Mouse (Mus musculus): ENCODE measurements around the gene Ccdc107. TPM values are rescaled to one million over a fixed set of nuclear protein-coding genes. Genes with fewer than 3 reads are reported as not detected.

The Ccdc107 gene
- polyA plus RNA-seq, 2 experiments: 78.8 to 118 TPM

GRCm38 (mm10) chr4:43477857-43478533 is 14.7 kb upstream of the Ccdc107 start:
- H3K9ac ChIP-seq (ENCODE audit: low read depth, low read length, severe bottlenecking): peak overlapping the region; percentile 31; the same call in 1 of the 2 replicates
- 22% methylated on average over 11 of the region's 11 CpGs for WGBS
- peak; percentile 92 for DNase-seq (ENCODE audit: low spot score)
- ATAC-seq (ENCODE audit: low FRiP score, low read depth): peak; percentile 92
- TF ChIP-seq POLR2A (IDR thresholded peaks at IDR 0.05; ENCODE audit: borderline replicate concordance, extremely low read depth, insufficient read depth, insufficient read length): no peak
- H3K27me3 ChIP-seq (ENCODE audit: control insufficient read depth, insufficient read depth, low read length): no peaks in the 10 kb centered on the region
- no peak overlapping the region for H3K27ac ChIP-seq (replicated peaks; ENCODE audit: low read depth, low read length)
- no peaks in the 10 kb centered on the region for H3K9me3 ChIP-seq (ENCODE audit: control insufficient read depth, low read length)
- peak overlapping the region; percentile 36 for H3K4me2 ChIP-seq (replicated peaks; ENCODE audit: low read depth, low read length, severe bottlenecking)
- no peaks in the 10 kb centered on the region for H3K36me3 ChIP-seq (ENCODE audit: control insufficient read depth, insufficient read depth, low read length)
- peak overlapping the region; percentile 19 for H3K4me3 ChIP-seq (replicated peaks; ENCODE audit: low read length)
- H3K4me1 ChIP-seq (ENCODE audit: control insufficient read depth, insufficient read depth, low read length): no peaks in the 10 kb centered on the region

- Histone ChIP-seq H3K36me3 (ENCODE audit: control insufficient read depth, insufficient read depth, low read length) (no peaks in the 10 kb centered on the region), H3K27ac (replicated peaks; ENCODE audit: low read depth, low read length) (no peak overlapping the region), H3K9ac (ENCODE audit: low read depth, low read length, severe bottlenecking) (peak overlapping the region; percentile 31; the same call in 1 of the 2 replicates), H3K9me3 (ENCODE audit: control insufficient read depth, low read length) (no peaks in the 10 kb centered on the region), H3K4me2 (replicated peaks; ENCODE audit: low read depth, low read length, severe bottlenecking) (peak overlapping the region; percentile 36), H3K4me3 (replicated peaks; ENCODE audit: low read length) (peak overlapping the region; percentile 19), H3K27me3 (ENCODE audit: control insufficient read depth, insufficient read depth, low read length) (no peaks in the 10 kb centered on the region), H3K4me1 (ENCODE audit: control insufficient read depth, insufficient read depth, low read length) (no peaks in the 10 kb centered on the region)
- DNase-seq (ENCODE audit: low spot score): no peak
- TF ChIP-seq POLR2A (IDR thresholded peaks at IDR 0.05; ENCODE audit: borderline replicate concordance, extremely low read depth, insufficient read depth, insufficient read length): no peak
- 53% methylated on average over 8 of the region's 8 CpGs for WGBS
- ATAC-seq (ENCODE audit: low FRiP score, low read depth): no peak
Measured at GRCm38 (mm10) chr4:43478534-43478858, 14.2 kb upstream of the Ccdc107 start.

- no peaks in the 10 kb centered on the region for H3K9me3 ChIP-seq (ENCODE audit: control insufficient read depth, low read length)
- no peak overlapping the region for H3K9ac ChIP-seq (ENCODE audit: low read depth, low read length, severe bottlenecking)
- no peak for TF ChIP-seq POLR2A (IDR thresholded peaks at IDR 0.05; ENCODE audit: borderline replicate concordance, extremely low read depth, insufficient read depth, insufficient read length)
- no peaks in the 10 kb centered on the region for H3K27me3 ChIP-seq (ENCODE audit: control insufficient read depth, insufficient read depth, low read length)
- 49% methylated on average over 24 of the region's 24 CpGs for WGBS
- ATAC-seq (ENCODE audit: low FRiP score, low read depth) (no peak), DNase-seq (ENCODE audit: low spot score) (peak; percentile 86)
- H3K4me1 ChIP-seq (ENCODE audit: control insufficient read depth, insufficient read depth, low read length): no peaks in the 10 kb centered on the region
- H3K27ac ChIP-seq (replicated peaks; ENCODE audit: low read depth, low read length): no peak overlapping the region
- H3K36me3 ChIP-seq (ENCODE audit: control insufficient read depth, insufficient read depth, low read length): no peaks in the 10 kb centered on the region
- H3K4me3 ChIP-seq (replicated peaks; ENCODE audit: low read length): no peak overlapping the region
- H3K4me2 ChIP-seq (replicated peaks; ENCODE audit: low read depth, low read length, severe bottlenecking): no peak overlapping the region
Measured at GRCm38 (mm10) chr4:43478906-43479832, 13.5 kb upstream of the Ccdc107 start.

- no peak overlapping the region for H3K9ac ChIP-seq (ENCODE audit: low read depth, low read length, severe bottlenecking)
- DNase-seq (ENCODE audit: low spot score) (no peak), ATAC-seq (ENCODE audit: low FRiP score, low read depth) (no peak)
- TF ChIP-seq POLR2A (IDR thresholded peaks at IDR 0.05; ENCODE audit: borderline replicate concordance, extremely low read depth, insufficient read depth, insufficient read length): no peak
- H3K9me3 ChIP-seq (ENCODE audit: control insufficient read depth, low read length): no peaks in the 10 kb centered on the region
- no peak overlapping the region for H3K27ac ChIP-seq (replicated peaks; ENCODE audit: low read depth, low read length)
- no peaks in the 10 kb centered on the region for H3K4me1 ChIP-seq (ENCODE audit: control insufficient read depth, insufficient read depth, low read length)
- no peaks in the 10 kb centered on the region for H3K36me3 ChIP-seq (ENCODE audit: control insufficient read depth, insufficient read depth, low read length)
- H3K4me3 ChIP-seq (replicated peaks; ENCODE audit: low read length): no peak overlapping the region
- 69% methylated on average over 5 of the region's 5 CpGs for WGBS
- no peak overlapping the region for H3K4me2 ChIP-seq (replicated peaks; ENCODE audit: low read depth, low read length, severe bottlenecking)
- no peaks in the 10 kb centered on the region for H3K27me3 ChIP-seq (ENCODE audit: control insufficient read depth, insufficient read depth, low read length)
Measured at GRCm38 (mm10) chr4:43480985-43481384, 11.7 kb upstream of the Ccdc107 start.

- no peak overlapping the region for H3K4me3 ChIP-seq (replicated peaks; ENCODE audit: low read length)
- H3K4me2 ChIP-seq (replicated peaks; ENCODE audit: low read depth, low read length, severe bottlenecking): no peak overlapping the region
- ATAC-seq (ENCODE audit: low FRiP score, low read depth): no peak
- 71% methylated on average over 7 of the region's 7 CpGs for WGBS
- H3K27ac ChIP-seq (replicated peaks; ENCODE audit: low read depth, low read length): no peak overlapping the region
- H3K9me3 ChIP-seq (ENCODE audit: control insufficient read depth, low read length): no peaks in the 10 kb centered on the region
- no peaks in the 10 kb centered on the region for H3K27me3 ChIP-seq (ENCODE audit: control insufficient read depth, insufficient read depth, low read length)
- DNase-seq (ENCODE audit: low spot score): no peak
- TF ChIP-seq POLR2A (IDR thresholded peaks at IDR 0.05; ENCODE audit: borderline replicate concordance, extremely low read depth, insufficient read depth, insufficient read length): no peak
- no peaks in the 10 kb centered on the region for H3K36me3 ChIP-seq (ENCODE audit: control insufficient read depth, insufficient read depth, low read length)
- H3K9ac ChIP-seq (ENCODE audit: low read depth, low read length, severe bottlenecking): no peak overlapping the region
- H3K4me1 ChIP-seq (ENCODE audit: control insufficient read depth, insufficient read depth, low read length): no peaks in the 10 kb centered on the region
Measured at GRCm38 (mm10) chr4:43481894-43482456, 10.7 kb upstream of the Ccdc107 start.
